ENCODE assay signal across 24 mouse cellular contexts in the genomic region with DNA sequence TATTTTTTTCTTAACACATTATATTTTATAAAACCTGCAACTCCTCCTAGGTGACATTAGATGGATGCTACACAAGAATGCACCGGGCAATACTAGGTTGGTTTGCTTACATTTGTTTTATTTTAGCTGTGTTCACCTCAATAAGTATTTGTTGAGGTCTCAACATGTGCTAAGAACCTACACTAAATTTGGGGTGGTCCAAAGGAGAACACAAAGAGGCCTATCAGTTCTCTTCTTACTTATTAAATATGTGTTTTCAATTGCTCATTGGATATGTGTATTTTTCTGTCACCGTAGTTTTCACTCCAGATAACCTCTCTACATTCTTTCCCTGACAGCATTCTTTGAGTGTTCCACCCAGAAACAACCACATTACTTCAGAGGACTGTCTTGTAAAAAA. TPM values are rescaled to one million over a fixed set of nuclear protein-coding genes. Genes with fewer than 3 reads are reported as not detected.
DNase-seq lines count a peak whose midpoint lies in the region; ATAC-seq and TF ChIP-seq lines count a peak whose summit lies in the region.
"Had no signal": no experiment of that assay in that cellular context is flagged by ENCODE, and none has a peak within 500 bp of the region (broad histone marks: within the 10 kb centered on the region; RNA-seq: fewer than 3 reads in every experiment).

No protein-coding gene starts in this region.

- H3K27ac ChIP-seq in hindbrain, embryonic 13.5 days: no peak overlapping the region
- no peak overlapping the region for H3K27ac ChIP-seq in hindbrain, embryonic 10.5 days
- no peak overlapping the region for H3K27ac ChIP-seq in midbrain, embryonic 14.5 days (replicated peaks; ENCODE audit: low read depth, low read length)
- no peak overlapping the region for H3K27ac ChIP-seq in midbrain, embryonic 16.5 days (ENCODE audit: low read length)
- H3K27ac ChIP-seq: embryonic facial prominence, embryonic 10.5 days; embryonic facial prominence, embryonic 12.5 days had no signal

- H3K36me3 ChIP-seq in hindbrain, embryonic 13.5 days: peaks cover 6% of the 10 kb centered on the region
- H3K36me3 ChIP-seq in hindbrain, embryonic 10.5 days: peaks cover 11% of the 10 kb centered on the region
- H3K36me3 ChIP-seq in midbrain, embryonic 14.5 days (ENCODE audit: control insufficient read depth, insufficient read depth, low read length): peaks cover 9% of the 10 kb centered on the region
- H3K36me3 ChIP-seq in midbrain, embryonic 16.5 days (ENCODE audit: control insufficient read depth, insufficient read depth, low read length): no peaks in the 10 kb centered on the region; the same call in 1 of the 2 replicates

- H3K9me3 ChIP-seq in hindbrain, embryonic 13.5 days: no peaks in the 10 kb centered on the region
- H3K9me3 ChIP-seq in hindbrain, embryonic 10.5 days: no peaks in the 10 kb centered on the region
- H3K9me3 ChIP-seq in midbrain, embryonic 14.5 days (ENCODE audit: control insufficient read depth, low read length): no peaks in the 10 kb centered on the region
- no peaks in the 10 kb centered on the region for H3K9me3 ChIP-seq in midbrain, embryonic 16.5 days (replicated peaks; ENCODE audit: control insufficient read depth, low read length, poor library complexity, severe bottlenecking)
- H3K9me3 ChIP-seq: embryonic facial prominence, embryonic 10.5 days; embryonic facial prominence, embryonic 12.5 days had no signal

- no peak for TF ChIP-seq CTCF in brain, embryonic 14.5 days (IDR thresholded peaks at IDR 0.05; ENCODE audit: borderline replicate concordance, extremely low read depth, insufficient read depth, insufficient read length)

- 26% methylated on average over 2 of the region's 2 CpGs for WGBS in hindbrain, embryonic 13.5 days
- WGBS in hindbrain, embryonic 10.5 days: 36% methylated on average over 2 of the region's 2 CpGs
- 40% methylated on average over 2 of the region's 2 CpGs for WGBS in midbrain, embryonic 14.5 days
- WGBS in midbrain, embryonic 16.5 days: 32% methylated on average over 2 of the region's 2 CpGs

- peak overlapping the region; percentile 32; the same call in 1 of the 2 replicates for H3K4me2 ChIP-seq in hindbrain, embryonic 13.5 days
- H3K4me2 ChIP-seq in midbrain, embryonic 14.5 days (ENCODE audit: low read length): no peak overlapping the region
- H3K4me2 ChIP-seq in midbrain, embryonic 16.5 days (ENCODE audit: low read length): no peak overlapping the region
- H3K4me2 ChIP-seq: embryonic facial prominence, embryonic 12.5 days had no signal

- H3K27me3 ChIP-seq in hindbrain, embryonic 13.5 days: peaks cover 67% of the 10 kb centered on the region
- peaks cover 69% of the 10 kb centered on the region for H3K27me3 ChIP-seq in hindbrain, embryonic 10.5 days (ENCODE audit: insufficient read depth, poor library complexity, severe bottlenecking)
- H3K27me3 ChIP-seq in midbrain, embryonic 14.5 days (ENCODE audit: control insufficient read depth, insufficient read depth, low read length): peaks cover 62% of the 10 kb centered on the region
- peaks cover 30% of the 10 kb centered on the region for H3K27me3 ChIP-seq in midbrain, embryonic 16.5 days (ENCODE audit: control insufficient read depth, insufficient read depth, low read depth, low read length)

- H3K4me1 ChIP-seq in hindbrain, embryonic 13.5 days (replicated peaks): peaks cover 47% of the 10 kb centered on the region
- H3K4me1 ChIP-seq in hindbrain, embryonic 10.5 days (replicated peaks): peaks cover 60% of the 10 kb centered on the region
- peaks cover 15% of the 10 kb centered on the region for H3K4me1 ChIP-seq in midbrain, embryonic 14.5 days (ENCODE audit: control insufficient read depth, insufficient read depth, low read length)
- H3K4me1 ChIP-seq in midbrain, embryonic 16.5 days (ENCODE audit: control insufficient read depth, insufficient read depth, low read length): peaks cover 19% of the 10 kb centered on the region

- no peak for TF ChIP-seq POLR2A in brain, embryonic 14.5 days (IDR thresholded peaks at IDR 0.05; ENCODE audit: borderline replicate concordance, extremely low read depth, insufficient read depth, insufficient read length, poor library complexity, severe bottlenecking)

- peak; percentile 45 for DNase-seq in embryo, embryonic 10.5 days (ENCODE audit: low spot score)
- no peak for DNase-seq in embryo, embryonic 9.5 days (ENCODE audit: extremely low spot score)
- DNase-seq in hindbrain, embryonic 10.5 days (ENCODE audit: low spot score): no peak
- peak; percentile 14 for DNase-seq in midbrain, embryonic 14.5 days
- peak; percentile 2 for DNase-seq in brain, embryonic 14.5 days (ENCODE audit: low read depth)
- no peak for DNase-seq in cerebellum, postnatal 4 days (ENCODE audit: low spot score in 2 of 2)
- DNase-seq: adrenal gland, adult 8-10 months; adrenal gland, postnatal 14 days; adrenal gland, postnatal 36 days; cerebellum, adult 11 months; cerebellum, adult 18-20 months; cerebellum, adult 8-10 months; cerebellum, adult 9-11 months had no signal

- H3K9ac ChIP-seq in hindbrain, embryonic 13.5 days: no peak overlapping the region
- no peak overlapping the region for H3K9ac ChIP-seq in midbrain, embryonic 14.5 days (replicated peaks; ENCODE audit: low read length)
- H3K9ac ChIP-seq in midbrain, embryonic 16.5 days (ENCODE audit: low read depth, low read length): no peak overlapping the region
- H3K9ac ChIP-seq: embryonic facial prominence, embryonic 12.5 days had no signal

- no peak overlapping the region for H3K4me3 ChIP-seq in hindbrain, embryonic 13.5 days
- no peak overlapping the region for H3K4me3 ChIP-seq in hindbrain, embryonic 10.5 days
- H3K4me3 ChIP-seq in midbrain, embryonic 14.5 days (replicated peaks; ENCODE audit: low read depth, low read length): no peak overlapping the region
- no peak overlapping the region for H3K4me3 ChIP-seq in midbrain, embryonic 16.5 days (ENCODE audit: low read depth, low read length)
- H3K4me3 ChIP-seq: embryonic facial prominence, embryonic 12.5 days had no signal

- ATAC-seq in hindbrain, embryonic 13.5 days (ENCODE audit: low FRiP score): no peak
- ATAC-seq in midbrain, embryonic 14.5 days (ENCODE audit: low FRiP score, low TSS enrichment): no peak
- no peak for ATAC-seq in midbrain, embryonic 16.5 days
- ATAC-seq: activated CD4-positive, CD25-positive, alpha-beta regulatory T cell, adult 4 months; CD4-positive, CD25-positive, alpha-beta regulatory T cell, adult 4 months; forebrain, embryonic 14.5 days; forebrain, embryonic 16.5 days; Patski had no signal

RNA-seq across cellular contexts. Expression of a gene that starts 2.3 kb away (rescaled TPM):
- 178 and 200 TPM in 2 replicates for polyA plus RNA-seq in hindbrain, embryonic 13.5 days (2015; fragmentation: Nextera tagmentation; extraction: Ambion mirVana)
- 306 and 322 TPM in 2 replicates for polyA plus RNA-seq in hindbrain, embryonic 10.5 days (2016; fragmentation: Nextera tagmentation; extraction: Ambion mirVana)
- polyA plus RNA-seq in midbrain, embryonic 14.5 days (2014; fragmentation: Nextera tagmentation; extraction: Ambion mirVana): 167 and 169 TPM in 2 replicates
- 146 and 160 TPM in 2 replicates for polyA plus RNA-seq in midbrain, embryonic 16.5 days (2015; fragmentation: Nextera tagmentation; extraction: Ambion mirVana)
- 147 and 194 TPM in 2 replicates for polyA plus RNA-seq in brain, embryonic 14.5 days (2012; rRNA removed)

RNA-seq across cellular contexts. Expression of a gene that starts 9.2 kb away (rescaled TPM):
- 2.4 and 3.3 TPM in 2 replicates for polyA plus RNA-seq in hindbrain, embryonic 13.5 days (2015; fragmentation: Nextera tagmentation; extraction: Ambion mirVana)
- polyA plus RNA-seq in hindbrain, embryonic 10.5 days (2016; fragmentation: Nextera tagmentation; extraction: Ambion mirVana): 0.91 and 1.2 TPM in 2 replicates
- polyA plus RNA-seq in midbrain, embryonic 14.5 days (2014; fragmentation: Nextera tagmentation; extraction: Ambion mirVana): 0.07 and 0.09 TPM in 2 replicates
- 0.57 and 1.7 TPM in 2 replicates for polyA plus RNA-seq in midbrain, embryonic 16.5 days (2015; fragmentation: Nextera tagmentation; extraction: Ambion mirVana)
- polyA plus RNA-seq in brain, embryonic 14.5 days (2012; rRNA removed): 2.3 and 3.0 TPM in 2 replicates
- polyA plus RNA-seq: CD4-positive, CD25-positive, alpha-beta regulatory T cell, adult 4 months; cortical plate, adult 2 months had no signal

RNA-seq across cellular contexts. Expression of a gene that starts 15.1 kb away (rescaled TPM):
- 1.3 and 1.6 TPM in 2 replicates for polyA plus RNA-seq in hindbrain, embryonic 13.5 days (2015; fragmentation: Nextera tagmentation; extraction: Ambion mirVana)
- 0.61 and 0.93 TPM in 2 replicates for polyA plus RNA-seq in hindbrain, embryonic 10.5 days (2016; fragmentation: Nextera tagmentation; extraction: Ambion mirVana)
- 0.15 and 0.33 TPM in 2 replicates for polyA plus RNA-seq in midbrain, embryonic 14.5 days (2014; fragmentation: Nextera tagmentation; extraction: Ambion mirVana)
- 0.20 and 0.85 TPM in 2 replicates for polyA plus RNA-seq in midbrain, embryonic 16.5 days (2015; fragmentation: Nextera tagmentation; extraction: Ambion mirVana)
- polyA plus RNA-seq in brain, embryonic 14.5 days (2012; rRNA removed): 3.1 and 3.5 TPM in 2 replicates
- polyA plus RNA-seq: activated CD4-positive, CD25-positive, alpha-beta regulatory T cell, adult 4 months; CD4-positive, CD25-positive, alpha-beta regulatory T cell, adult 4 months; cortical plate, adult 2 months; G1E had no signal

Comparison
In these comparisons a context has a peak if more than half of its experiments do, and no peak if none do; other contexts are left out.
1. DNase-seq: peak in embryo, embryonic 10.5 days (single experiment), midbrain, embryonic 14.5 days (single experiment) and brain, embryonic 14.5 days (single experiment); none in embryo, embryonic 9.5 days (single experiment), hindbrain, embryonic 10.5 days (single experiment) and cerebellum, postnatal 4 days (0 of 2).